Mouse (Mus musculus) MEL (cell line): ENCODE results near the gene Gja5.
"Not testable (repeated sequence)": the region's sequence is repeated elsewhere in the genome, so short reads cannot be mapped to it uniquely, and the experiment has no call there.

Experiments used
- CHD1 ChIP-seq: IDR thresholded peaks from 2 replicates; pipeline ENCODE4 v1.6.1; 2012; ENCODE audit warnings: low read depth, mild to moderate bottlenecking, inconsistent platforms, low read length, improper control_type of control experiment
- CTCF ChIP-seq, 3 experiments: IDR thresholded peaks in 2 of 3; conservative IDR thresholded peaks in 1 of 3; 2 replicates each; pipeline ENCODE4 v1.5.1; 2011 to 2012; ENCODE audit warnings: low read length in 3 of 3, low read depth in 2 of 3, mild to moderate bottlenecking in 2 of 3, improper control_type of control experiment in 1 of 3, inconsistent platforms in 1 of 3, mixed read lengths in 1 of 3, moderate library complexity in 1 of 3; ENCODE audit not compliant: control insufficient read depth in 1 of 3, insufficient read depth in 1 of 3, poor library complexity in 1 of 3, severe bottlenecking in 1 of 3
- EP300 ChIP-seq, 2 experiments: IDR thresholded peaks; 2 replicates each; pipeline ENCODE4 v1.6.1; 2011; ENCODE audit warnings: improper control_type of control experiment in 2 of 2, low read length in 2 of 2, low read depth in 1 of 2, mild to moderate bottlenecking in 1 of 2
- HCFC1 ChIP-seq: IDR thresholded peaks from 2 replicates; pipeline ENCODE4 v1.6.1; 2012; ENCODE audit warnings: low read depth, mild to moderate bottlenecking, inconsistent platforms, low read length, improper control_type of control experiment, moderate library complexity
- JUND ChIP-seq: IDR thresholded peaks from 2 replicates; pipeline ENCODE4 v1.6.1; 2011; ENCODE audit warnings: low read depth, mild to moderate bottlenecking, improper control_type of control experiment, low read length
- KAT2A ChIP-seq: conservative IDR thresholded peaks from 2 replicates; pipeline ENCODE4 v1.6.1; 2012; ENCODE audit warnings: low read depth, low read length, improper control_type of control experiment, inconsistent platforms
- MAFK ChIP-seq: IDR thresholded peaks from 2 replicates; pipeline ENCODE4 v1.6.1; 2011; ENCODE audit warnings: low read depth, mild to moderate bottlenecking, low read length, improper control_type of control experiment, borderline replicate concordance
- MAX ChIP-seq: IDR thresholded peaks from 2 replicates; pipeline ENCODE4 v1.6.1; 2011; ENCODE audit warnings: low read length, improper control_type of control experiment
- MXI1 ChIP-seq: IDR thresholded peaks from 2 replicates; pipeline ENCODE4 v1.6.1; 2011; ENCODE audit warnings: mild to moderate bottlenecking, low read depth, low read length, improper control_type of control experiment
- MYC ChIP-seq: IDR thresholded peaks from 2 replicates; pipeline ENCODE4 v1.6.1; 2011; ENCODE audit warnings: low read depth, mild to moderate bottlenecking, low read length, improper control_type of control experiment, moderate library complexity
- NELFE ChIP-seq: IDR thresholded peaks from 2 replicates; pipeline ENCODE4 v1.6.1; 2011; ENCODE audit warnings: low read depth, low read length, improper control_type of control experiment
- POLR2A ChIP-seq, 2 experiments: IDR thresholded peaks; 2 replicates each; pipeline ENCODE4 v1.6.1; 2011 to 2012; ENCODE audit warnings: low read length in 2 of 2, mild to moderate bottlenecking in 2 of 2, control low read depth in 1 of 2, improper control_type of control experiment in 1 of 2, low read depth in 1 of 2, moderate library complexity in 1 of 2; ENCODE audit not compliant: control insufficient read depth in 1 of 2, insufficient read depth in 1 of 2, poor library complexity in 1 of 2

DNA sequence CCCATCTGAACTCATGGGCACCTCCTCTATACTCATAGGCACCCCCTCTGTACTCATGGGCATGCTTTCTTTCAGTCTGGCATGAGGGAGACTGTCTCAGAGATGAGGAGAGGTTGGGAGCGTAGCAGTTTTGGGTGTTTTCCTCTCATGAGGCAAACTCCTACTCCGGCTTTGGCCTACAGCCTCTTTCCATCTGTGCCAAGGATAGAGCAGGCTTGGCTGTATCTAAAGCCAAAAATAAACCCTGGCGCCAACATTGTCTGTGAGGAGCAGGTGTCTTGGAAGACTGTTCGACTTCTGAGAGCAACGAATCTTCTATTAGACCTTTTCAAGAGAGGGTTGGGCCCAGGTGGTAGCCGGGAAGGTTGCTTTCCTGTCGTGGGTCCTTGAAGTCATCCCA, 165.1 kb downstream of the Gja5 start:
- TF ChIP-seq POLR2A (IDR thresholded peaks at IDR 0.05; ENCODE audit: control insufficient read depth in 1 of 2, insufficient read depth in 1 of 2, low read depth in 1 of 2, low read length in 2 of 2, poor library complexity in 1 of 2); MXI1; MYC; CHD1; CTCF (IDR thresholded peaks at IDR 0.05 in 2 of 3, conservative IDR thresholded peaks at IDR 0.05 in 1 of 3; ENCODE audit: control insufficient read depth in 1 of 3, insufficient read depth in 1 of 3, low read depth in 2 of 3, low read length in 3 of 3, poor library complexity in 1 of 3, severe bottlenecking in 1 of 3); MAX; MAFK; EP300 (IDR thresholded peaks at IDR 0.05; ENCODE audit: low read depth in 1 of 2, low read length in 2 of 2); KAT2A; NELFE; HCFC1; JUND: not testable (repeated sequence)
